Mouse (Mus musculus): Measurements from ENCODE around the gene Galnt6. TPM values are rescaled to one million over a fixed set of nuclear protein-coding genes. Genes with fewer than 3 reads are reported as not detected.

Galnt6 gene
- polyA plus RNA-seq, 1 experiment, result 3.6 TPM

DNA sequence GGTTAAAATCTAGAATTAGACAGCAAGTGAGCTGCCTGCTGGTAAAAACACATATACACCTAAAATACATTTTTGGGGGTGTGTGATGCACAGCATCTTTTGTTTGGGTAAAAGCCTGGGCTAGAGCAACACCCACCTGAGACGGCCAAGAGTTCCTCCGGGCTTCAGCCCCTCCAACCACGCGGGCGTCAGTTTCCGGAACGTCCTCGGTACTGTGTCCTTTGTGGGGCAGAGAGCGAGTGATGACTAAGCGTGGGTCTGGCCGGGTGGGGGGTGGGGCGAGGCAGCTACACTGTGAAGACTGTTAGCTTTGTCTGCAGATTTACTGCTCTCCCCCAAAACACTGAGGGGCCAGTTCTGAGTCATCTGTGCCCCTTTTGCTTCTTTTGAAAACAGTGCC lies 42.2 kb downstream of the Galnt6 start:
- peak in 1 of 2 experiments; percentile 48 for DNase-seq (ENCODE audit: extremely low spot score in 1 of 2, low spot score in 1 of 2)

DNA sequence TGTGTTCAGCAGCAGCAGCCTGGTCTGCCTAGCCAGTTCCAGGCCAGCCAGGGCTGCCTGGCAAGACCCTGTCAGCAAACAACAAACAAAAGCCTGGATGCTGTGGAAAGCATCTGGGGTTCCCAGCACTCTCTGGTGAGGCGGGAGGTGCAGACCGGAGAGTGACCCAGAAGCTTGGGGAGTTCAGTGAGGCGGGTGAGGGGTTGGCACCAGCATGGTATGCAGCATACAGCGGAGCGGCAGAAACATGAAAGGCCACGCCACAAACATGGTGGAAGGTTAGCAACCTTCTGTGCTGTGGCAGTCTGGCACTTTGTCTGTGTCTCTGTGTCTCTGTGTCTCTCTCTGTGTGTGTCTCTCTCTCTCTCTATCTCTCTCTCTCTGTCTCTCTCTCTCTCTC lies 42.7 kb downstream of the Galnt6 start:
- no peak for DNase-seq (ENCODE audit: extremely low spot score in 1 of 2, low spot score in 1 of 2)

DNA sequence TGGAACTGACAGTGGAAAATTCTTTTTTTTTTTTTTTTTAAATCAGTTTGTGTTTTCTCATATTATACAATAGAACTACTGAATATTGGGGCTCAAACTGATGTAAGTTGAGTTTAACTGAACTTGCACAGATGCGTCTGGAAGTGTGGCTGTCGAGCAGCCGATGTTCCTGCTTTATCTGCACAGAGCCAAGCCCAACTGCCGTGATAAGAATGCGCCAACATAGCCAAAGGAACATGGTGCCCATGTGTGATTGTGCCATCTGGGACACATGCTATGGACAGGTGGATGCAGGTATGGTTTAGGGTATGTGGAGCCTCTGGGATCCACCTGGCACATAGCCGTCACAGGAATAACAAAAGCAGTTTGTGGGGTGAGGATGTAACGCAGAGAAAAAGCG lies 43.3 kb downstream of the Galnt6 start:
- no peak for DNase-seq (ENCODE audit: extremely low spot score in 1 of 2, low spot score in 1 of 2)

DNA sequence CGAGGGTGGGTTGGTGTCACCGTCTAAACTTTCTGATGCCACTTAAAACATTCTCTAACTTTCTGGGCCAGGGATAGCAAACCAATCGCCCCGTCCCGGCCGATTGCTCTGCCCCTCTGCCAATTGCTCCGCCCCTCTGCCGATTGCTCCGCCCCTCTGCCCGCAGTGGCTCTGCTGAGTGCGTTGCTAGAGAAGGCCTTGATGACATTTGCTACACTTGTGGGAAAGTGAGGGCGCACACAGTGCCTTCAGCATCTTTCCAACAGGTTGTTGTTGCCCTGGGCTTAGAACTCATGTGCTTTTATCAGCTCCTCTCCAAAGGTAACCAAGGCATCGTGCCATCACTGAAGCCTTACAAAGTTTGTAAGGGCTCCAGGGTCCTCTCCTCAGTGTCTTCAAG lies 43.9 kb downstream of the Galnt6 start:
- no peak for DNase-seq (ENCODE audit: extremely low spot score in 1 of 2, low spot score in 1 of 2)

DNA sequence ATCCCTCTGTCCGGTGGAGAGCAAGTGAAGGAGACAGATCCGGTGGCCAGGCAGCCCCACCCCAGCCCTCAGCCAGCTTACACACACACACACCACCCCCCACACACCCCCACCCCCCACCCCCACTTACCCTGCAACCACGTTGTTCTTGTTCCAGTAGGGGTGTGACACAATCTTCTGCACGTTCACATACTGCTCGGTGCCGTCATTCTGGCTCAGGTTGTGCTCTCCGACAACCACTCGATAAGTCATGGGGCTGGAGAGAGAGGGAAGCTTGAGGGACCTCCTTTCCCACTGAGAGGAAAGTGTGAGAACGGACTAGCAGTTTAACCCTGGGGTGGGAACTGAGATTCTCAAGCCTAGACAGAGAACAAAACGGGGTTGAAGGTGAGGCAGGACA lies 44.7 kb downstream of the Galnt6 start:
- DNase-seq (ENCODE audit: extremely low spot score in 1 of 2, low spot score in 1 of 2), result no peak

DNA sequence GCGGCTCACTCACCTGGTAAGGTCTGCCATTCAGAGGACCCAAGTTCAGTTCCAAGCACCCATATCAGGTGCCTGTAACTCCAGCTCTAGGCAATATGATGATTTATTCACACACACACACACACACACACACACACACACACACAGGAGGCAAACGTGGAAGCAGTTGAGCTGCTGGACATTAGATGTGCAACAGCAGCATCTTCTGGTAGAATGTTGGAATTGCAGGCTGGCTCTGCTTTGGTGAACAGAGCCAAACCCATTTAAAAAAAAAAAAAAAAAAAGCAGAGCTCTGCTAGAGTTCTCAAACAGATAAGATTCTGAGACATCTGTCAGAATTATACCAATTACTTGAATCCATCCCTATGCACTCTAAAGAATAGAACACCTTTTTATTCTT lies 46.1 kb downstream of the Galnt6 start:
- peak; percentile 48 to 91 for DNase-seq (ENCODE audit: extremely low spot score in 1 of 2, low spot score in 1 of 2)

DNA sequence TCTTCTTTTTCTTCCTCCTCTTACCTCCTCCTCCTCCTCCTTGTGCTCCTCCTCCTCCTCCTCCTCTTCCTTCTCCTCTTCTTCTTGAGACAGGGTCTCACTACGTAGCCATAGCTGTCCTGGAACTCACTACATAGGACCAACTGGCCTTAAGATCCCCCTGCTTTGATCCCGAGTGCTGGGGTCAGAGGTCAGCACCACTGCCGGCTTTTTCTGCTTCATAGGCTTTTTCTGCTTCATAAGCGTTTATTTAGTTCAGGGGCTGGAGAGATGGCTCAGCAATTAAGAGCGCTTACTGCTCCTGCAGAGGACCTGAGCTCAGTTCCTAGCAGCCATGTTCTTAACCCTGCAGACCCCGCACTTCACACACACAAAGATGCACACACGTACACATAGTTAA lies 47.4 kb downstream of the Galnt6 start:
- no peak for DNase-seq (ENCODE audit: extremely low spot score in 1 of 2, low spot score in 1 of 2)

DNA sequence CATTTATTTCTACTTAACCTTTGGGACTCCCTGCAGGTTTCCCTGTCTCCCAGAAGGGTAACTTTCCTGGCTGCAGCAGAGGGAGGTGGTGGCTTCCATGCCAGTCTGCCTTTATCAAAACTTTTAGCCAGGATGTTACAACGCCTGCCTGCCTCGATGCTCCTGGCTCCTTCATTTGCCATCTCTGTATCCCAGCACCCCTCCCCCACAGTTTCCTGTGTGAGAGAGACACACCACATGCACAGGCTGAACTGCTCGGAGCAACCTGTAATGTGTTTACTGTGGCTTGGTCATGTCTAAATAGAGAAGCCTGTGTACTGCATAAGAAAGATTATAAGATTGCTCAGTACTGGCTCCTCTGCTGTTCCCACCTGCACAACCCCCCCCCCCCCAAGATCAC lies 48.8 kb downstream of the Galnt6 start:
- no peak for DNase-seq (ENCODE audit: extremely low spot score in 1 of 2, low spot score in 1 of 2)

DNA sequence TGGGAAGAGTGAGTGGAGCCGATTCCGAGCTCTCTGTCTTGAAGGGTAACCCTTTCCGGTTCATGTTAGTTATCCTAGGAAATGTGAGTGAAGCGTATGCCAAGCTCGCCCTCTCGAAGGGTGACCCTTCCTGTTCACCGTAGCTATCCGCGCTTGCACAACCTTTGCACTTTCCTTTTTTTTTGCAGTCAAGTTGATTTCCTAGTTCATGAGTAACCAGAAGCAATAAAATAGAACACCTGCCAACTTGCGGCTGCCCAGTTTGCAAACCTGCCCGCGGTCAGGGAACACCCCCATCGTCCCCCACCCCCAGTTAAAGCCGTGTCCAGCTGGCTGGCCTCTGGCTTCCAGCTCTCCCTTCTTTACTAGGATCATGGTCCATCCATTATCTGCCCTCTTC lies 50.2 kb downstream of the Galnt6 start:
- DNase-seq (ENCODE audit: extremely low spot score in 1 of 2, low spot score in 1 of 2), result no peak

DNA sequence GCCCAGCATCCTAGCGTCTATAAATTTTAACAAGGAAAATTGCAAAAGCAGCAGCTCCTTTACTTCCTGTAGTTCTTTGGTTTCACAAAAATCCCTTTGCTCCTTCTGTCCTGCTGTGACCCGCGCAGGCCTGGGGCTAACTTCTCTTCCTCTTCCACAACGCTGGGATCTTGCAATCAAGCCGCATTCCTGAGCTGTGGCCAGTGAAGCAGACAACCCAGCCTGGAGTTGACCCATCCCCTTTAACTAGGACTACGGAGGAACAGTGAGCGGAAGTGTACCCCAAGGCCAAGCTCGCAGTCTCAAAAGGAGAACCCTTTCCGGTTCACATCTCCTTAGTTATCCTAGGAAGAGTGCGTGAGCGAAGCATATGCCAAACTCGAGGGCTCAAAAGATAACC lies 50.6 kb downstream of the Galnt6 start:
- no peak for DNase-seq (ENCODE audit: extremely low spot score in 1 of 2, low spot score in 1 of 2)

DNA sequence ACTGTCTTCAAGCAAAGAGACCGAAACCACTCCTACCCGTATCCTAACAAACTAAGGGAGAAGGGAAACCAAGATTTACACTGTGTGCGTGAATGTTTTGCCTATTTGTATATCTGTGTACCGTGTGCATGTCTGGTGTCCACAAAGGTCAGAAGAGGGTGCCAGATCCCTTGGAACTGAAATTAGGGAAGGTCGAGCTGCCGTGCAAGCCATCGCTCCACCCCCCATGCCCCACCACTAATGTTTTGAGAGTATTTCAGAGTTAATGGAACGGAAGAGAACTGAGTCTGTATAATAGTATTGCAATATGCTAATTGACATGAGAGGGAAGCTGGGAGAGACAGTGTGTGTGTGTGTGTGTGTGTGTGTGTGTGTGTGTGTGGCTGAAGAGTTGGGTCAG lies 51.5 kb downstream of the Galnt6 start:
- DNase-seq (ENCODE audit: extremely low spot score in 1 of 2, low spot score in 1 of 2), result no peak

DNA sequence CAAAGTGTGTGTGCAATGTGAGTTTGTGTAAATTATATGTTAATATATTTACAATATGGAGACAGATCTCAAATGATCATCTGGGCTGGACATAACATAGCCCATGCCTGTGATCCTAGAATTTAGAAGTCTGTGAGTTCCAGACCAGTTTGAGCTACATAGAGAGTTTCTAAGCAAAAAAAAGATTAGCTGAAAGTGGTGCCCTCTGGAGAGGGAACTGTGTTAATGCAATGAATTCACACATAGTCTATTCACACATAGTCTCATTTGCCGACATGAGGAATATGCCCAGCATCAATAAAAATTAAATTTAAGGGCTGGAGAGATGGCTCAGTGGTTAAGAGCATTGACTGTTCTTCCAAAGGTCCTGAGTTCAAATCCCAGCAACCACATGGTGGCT lies 52.7 kb downstream of the Galnt6 start:
- no peak for DNase-seq (ENCODE audit: extremely low spot score in 1 of 2, low spot score in 1 of 2)

DNA sequence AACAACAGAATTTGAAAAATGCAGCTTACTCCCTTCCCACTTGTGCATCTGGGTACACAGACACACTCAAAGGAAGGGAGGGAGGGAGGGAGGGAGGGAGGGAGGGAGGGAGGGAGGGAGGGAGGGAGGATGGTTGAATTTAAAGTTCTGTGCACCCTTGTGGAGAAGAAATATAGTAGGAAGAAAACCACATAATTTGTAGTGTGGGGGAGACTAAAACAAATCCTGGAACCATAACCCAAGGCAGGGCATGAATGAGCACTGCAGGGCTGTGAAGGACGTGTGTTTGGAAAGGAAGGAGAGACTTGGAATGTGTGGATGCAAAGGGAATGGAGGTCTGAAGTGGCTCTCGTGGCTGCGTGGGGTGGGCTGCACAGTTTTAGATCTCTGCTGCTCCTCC lies 53.7 kb downstream of the Galnt6 start:
- DNase-seq (ENCODE audit: extremely low spot score in 1 of 2, low spot score in 1 of 2), result no peak

DNA sequence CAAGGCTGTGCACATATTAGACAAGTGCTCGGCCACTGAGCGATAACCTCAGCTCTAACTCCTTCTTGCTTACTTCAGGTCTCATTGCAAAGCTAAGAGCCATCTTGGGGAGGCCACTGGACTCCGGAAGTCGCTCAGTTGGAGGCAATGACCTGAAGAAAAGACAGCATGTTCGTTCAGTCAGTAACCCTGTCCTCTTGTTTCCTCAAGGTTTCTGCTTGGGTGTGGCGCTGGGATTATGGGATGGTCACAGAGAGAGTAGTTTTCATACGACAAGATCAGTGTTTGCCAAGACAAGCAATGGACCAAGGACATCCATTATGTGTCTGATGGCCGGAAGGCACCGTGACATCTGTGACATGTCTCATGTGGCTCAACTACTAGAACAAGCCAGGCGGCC lies 54.6 kb downstream of the Galnt6 start:
- no peak for DNase-seq (ENCODE audit: extremely low spot score in 1 of 2, low spot score in 1 of 2)

DNA sequence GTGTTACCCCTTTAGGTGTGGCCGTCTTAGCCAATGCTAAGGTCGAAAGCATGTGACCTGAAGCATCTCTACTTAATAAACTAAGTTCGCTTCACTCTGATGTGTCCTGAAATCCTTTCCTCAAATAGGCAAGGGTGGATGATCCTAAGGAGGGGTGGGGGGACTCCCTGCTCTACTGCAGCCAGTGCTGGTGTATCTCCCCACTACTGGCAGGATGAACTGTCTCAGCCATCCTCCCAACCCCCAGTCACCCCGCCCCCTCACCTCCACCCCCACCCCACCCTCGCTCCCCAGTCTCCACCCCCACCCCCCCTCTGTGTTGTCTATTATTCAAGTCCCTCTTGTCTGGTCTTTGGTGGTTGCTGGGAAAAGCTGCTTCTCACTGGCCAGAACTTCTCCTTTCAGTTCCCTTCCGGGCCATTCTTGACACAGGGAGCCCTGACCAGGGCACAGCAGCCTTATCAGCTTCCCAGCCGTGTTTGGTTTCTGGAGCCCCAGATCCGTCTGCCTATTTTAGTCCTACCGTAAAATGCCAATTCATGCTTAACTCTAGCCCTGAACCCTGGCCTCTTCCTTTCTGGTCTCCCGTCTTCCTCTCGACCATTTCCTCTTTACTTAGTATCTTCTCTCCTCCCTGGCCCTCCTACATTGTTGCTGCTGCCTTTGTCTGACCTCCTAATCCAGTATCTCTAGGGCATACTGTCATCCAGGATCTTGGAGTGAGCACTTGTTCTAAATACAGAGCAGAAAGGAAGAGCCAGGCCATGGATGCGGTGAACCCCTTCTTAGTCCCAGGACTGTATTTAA lies 55.4 kb downstream of the Galnt6 start:
- no peak for DNase-seq (ENCODE audit: extremely low spot score in 1 of 2, low spot score in 1 of 2)

DNA sequence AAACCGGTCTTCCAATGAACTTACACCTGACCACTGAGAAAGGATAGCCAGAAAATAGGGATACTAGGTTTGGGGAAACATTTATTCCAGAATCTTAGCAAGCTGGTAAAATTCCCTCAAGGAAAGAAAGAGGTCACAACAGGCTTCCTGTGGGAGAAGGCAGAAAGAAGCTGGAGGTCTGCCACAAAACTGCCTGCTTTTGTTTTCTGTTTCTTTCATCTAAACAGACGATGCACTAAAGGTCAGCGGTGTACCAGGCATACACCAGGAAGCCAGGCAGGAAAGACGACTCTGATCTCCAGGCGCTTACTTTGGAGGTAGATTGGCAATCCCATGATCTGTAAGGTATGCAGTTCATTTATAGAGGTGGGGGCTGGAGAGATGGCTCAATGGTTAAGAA lies 58.3 kb downstream of the Galnt6 start:
- no peak for DNase-seq (ENCODE audit: extremely low spot score in 1 of 2, low spot score in 1 of 2)

DNA sequence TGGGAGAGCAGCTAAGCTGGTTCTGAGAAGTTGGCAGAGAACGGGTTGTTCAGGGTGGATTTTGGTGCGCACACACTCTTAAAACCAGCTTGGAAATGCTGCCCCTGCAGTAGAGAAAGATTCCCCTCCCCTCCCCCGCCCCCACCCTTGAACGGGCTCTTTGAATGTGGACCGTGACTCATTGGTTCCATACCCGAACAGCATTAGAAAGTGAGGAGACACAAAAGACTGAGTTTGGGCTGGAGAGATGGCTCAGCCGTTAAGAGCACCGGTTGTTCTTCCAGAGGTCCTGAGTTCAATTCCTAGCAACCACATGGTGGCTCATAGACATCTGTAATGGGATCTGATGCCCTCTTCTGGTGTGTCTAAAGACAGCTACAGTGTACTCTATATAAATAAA lies 59.2 kb downstream of the Galnt6 start:
- no peak for DNase-seq (ENCODE audit: extremely low spot score in 1 of 2, low spot score in 1 of 2)

DNA sequence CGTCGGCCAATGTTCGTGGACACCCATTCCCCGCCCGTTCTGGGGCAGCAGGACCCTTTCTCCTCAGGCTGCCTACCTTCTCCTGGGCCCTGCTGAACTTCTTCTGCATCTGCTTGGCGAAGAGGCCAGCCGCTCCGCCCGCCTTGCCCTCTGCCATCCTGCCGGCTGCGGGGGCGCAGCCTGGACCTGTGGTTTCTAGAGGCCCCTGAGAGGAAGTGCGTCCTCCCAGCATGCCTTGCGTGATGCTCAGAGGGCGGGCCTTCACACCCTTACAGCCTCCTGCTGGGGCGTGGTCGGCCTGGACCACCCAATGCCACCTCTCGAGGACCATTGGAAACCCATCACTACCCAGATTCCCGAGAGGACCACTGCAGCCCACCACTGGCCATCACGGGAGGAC lies 59.8 kb downstream of the Galnt6 start, which contains the start of gene Bin2:
TSS of gene Bin2 (minus strand) at position 217 of the 400 bp plus-strand sequence.
- DNase-seq (ENCODE audit: extremely low spot score in 1 of 2, low spot score in 1 of 2), result no peak

DNA sequence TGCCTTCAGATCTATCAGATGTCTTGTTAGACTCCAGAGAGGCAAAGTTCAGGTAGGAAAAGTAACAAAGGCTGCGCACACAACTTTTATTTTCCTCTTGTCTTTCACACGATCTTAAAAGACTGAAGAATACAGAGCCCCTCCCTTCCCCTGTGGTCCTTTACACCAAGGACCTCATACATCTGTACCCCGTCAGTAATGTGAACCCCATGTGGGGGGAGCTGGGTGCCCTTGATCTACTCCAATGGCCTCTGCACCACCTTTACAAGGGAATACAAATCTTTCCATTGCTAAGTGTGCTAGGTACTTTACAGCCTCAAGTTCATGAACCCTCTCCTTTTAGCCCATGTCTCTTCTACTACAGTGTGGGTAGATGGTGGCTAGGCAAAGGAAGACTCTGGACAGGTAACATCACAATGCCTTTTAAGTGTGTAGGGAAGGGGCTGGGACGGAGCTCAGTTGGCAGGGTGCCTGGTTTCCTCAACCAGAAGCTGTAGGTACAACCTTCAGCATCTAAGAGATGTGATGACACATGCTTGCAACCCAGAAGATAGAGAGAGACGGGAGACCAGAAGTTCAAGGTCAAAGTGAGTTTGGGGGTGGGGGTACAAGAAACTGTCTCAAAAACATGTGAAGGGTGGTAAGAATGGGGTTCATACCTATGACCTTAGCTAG lies 61.2 kb downstream of the Galnt6 start:
- DNase-seq (ENCODE audit: extremely low spot score in 1 of 2, low spot score in 1 of 2), result no peak

DNA sequence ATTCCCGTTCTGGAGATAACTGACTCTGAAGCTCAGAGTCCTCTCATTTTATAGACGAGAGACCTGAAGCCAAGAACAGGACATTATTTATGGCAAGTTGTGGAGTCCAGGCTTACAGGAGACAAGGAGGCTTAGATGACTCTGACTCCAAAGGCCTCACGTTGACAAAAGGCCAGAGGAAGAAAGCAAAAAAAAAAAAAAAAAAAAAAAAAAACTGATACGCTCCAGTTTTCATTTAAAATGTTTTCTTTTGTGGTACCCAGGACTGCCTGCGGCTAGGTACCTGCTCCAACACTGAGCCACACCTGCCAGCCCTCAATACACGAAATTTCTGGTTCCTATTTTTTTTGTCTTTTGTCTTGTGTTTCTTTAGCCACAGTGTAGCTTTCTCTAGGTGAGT lies 61.8 kb downstream of the Galnt6 start:
- DNase-seq (ENCODE audit: extremely low spot score in 1 of 2, low spot score in 1 of 2), result no peak

DNA sequence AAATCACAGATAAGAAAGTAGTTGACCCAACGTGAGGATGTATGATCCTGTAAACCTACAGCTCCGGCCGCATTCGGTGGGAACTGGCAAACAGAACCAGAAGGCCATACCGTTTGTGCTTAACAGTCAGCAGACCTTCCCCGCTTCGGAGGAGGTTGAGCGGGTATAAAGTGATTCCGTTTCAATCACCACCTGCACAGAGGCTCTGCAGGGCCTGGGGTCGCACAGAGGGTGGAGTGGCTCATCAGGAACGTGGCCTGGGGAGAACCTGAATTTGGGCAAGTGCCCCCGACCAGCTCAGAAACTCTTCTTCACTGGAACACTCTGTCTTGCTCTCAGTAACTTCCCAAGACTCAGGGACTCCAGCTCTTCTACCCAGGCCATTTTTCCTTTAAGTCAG lies 62.3 kb downstream of the Galnt6 start:
- DNase-seq (ENCODE audit: extremely low spot score in 1 of 2, low spot score in 1 of 2), result no peak

DNA sequence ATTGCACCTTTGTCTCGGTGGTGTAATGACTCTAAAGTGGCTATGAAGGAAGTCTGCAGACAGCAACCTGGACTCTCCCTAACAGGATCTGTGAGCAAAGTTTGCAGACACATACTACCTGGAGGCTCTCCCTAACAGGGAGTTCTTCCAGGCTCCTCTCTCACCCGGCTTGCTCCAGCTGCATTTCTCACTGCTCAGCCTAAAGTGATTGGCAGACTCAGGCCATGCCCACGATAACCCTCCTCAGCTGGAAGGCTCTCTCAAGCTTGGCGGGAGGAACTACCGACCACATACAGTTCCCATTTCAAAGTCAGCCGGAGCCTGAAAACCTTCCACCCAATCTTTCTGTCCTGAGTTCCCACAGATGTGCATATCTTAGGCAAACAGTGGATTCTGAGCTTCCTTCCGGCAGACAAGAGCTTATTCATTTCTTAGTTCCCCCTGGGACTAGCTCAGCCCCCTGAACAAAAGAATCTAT lies 62.9 kb downstream of the Galnt6 start:
- no peak for DNase-seq (ENCODE audit: extremely low spot score in 1 of 2, low spot score in 1 of 2)

Data from frontal cortex, adult 2 months (tissue).